Mouse (Mus musculus): ENCODE measurements at regions not wholly inside any gene's neighbourhood (a gene's known extent, or its start where the extent isn't known, plus 50 kb on each side); places are given as distances from the start of the nearest gene placed in this dataset.

GRCm38 (mm10) chr19:33042760-33043159 lies 285.5 kb downstream of the Pten start:
- H3K9ac ChIP-seq (replicated peaks; ENCODE audit: low read length): no peak overlapping the region
- H3K4me1 ChIP-seq (ENCODE audit: control insufficient read depth, insufficient read depth, low read length): no peaks in the 10 kb centered on the region
- H3K36me3 ChIP-seq (replicated peaks; ENCODE audit: control insufficient read depth, insufficient read depth, low read depth, low read length): no peaks in the 10 kb centered on the region
- WGBS: 76% methylated on average over 2 of the region's 2 CpGs
- DNase-seq (ENCODE audit: low spot score) (no peak), ATAC-seq (replicated peaks; ENCODE audit: insufficient number of reproducible peaks, low FRiP score, low TSS enrichment, low read depth) (no peak)
- no peak overlapping the region for H3K27ac ChIP-seq (replicated peaks; ENCODE audit: low read depth, low read length)
- H3K4me2 ChIP-seq (ENCODE audit: low read depth, low read length): no peak overlapping the region
- H3K9me3 ChIP-seq (replicated peaks; ENCODE audit: control insufficient read depth, low read length): no peaks in the 10 kb centered on the region
- H3K27me3 ChIP-seq (ENCODE audit: control insufficient read depth, insufficient read depth, low read length): no peaks in the 10 kb centered on the region
- H3K4me3 ChIP-seq (ENCODE audit: low read depth, low read length): no peak overlapping the region

GRCm38 (mm10) chr19:33043696-33044095 lies 286.4 kb downstream of the Pten start:
- Histone ChIP-seq H3K27me3 (ENCODE audit: control insufficient read depth, insufficient read depth, low read length) (no peaks in the 10 kb centered on the region), H3K4me1 (ENCODE audit: control insufficient read depth, insufficient read depth, low read length) (no peaks in the 10 kb centered on the region), H3K27ac (replicated peaks; ENCODE audit: low read depth, low read length) (no peak overlapping the region), H3K9me3 (replicated peaks; ENCODE audit: control insufficient read depth, low read length) (no peaks in the 10 kb centered on the region), H3K4me2 (ENCODE audit: low read depth, low read length) (no peak overlapping the region), H3K9ac (replicated peaks; ENCODE audit: low read length) (no peak overlapping the region), H3K36me3 (replicated peaks; ENCODE audit: control insufficient read depth, insufficient read depth, low read depth, low read length) (no peaks in the 10 kb centered on the region), H3K4me3 (ENCODE audit: low read depth, low read length) (no peak overlapping the region)
- no peak for DNase-seq (ENCODE audit: low spot score)
- ATAC-seq (replicated peaks; ENCODE audit: insufficient number of reproducible peaks, low FRiP score, low TSS enrichment, low read depth): no peak
- 86% methylated on average over 3 of the region's 3 CpGs for WGBS

GRCm38 (mm10) chr19:33048754-33049442 lies 291.6 kb downstream of the Pten start:
- 44% methylated on average over 9 of the region's 9 CpGs for WGBS
- H3K27ac ChIP-seq (replicated peaks; ENCODE audit: low read depth, low read length): no peak overlapping the region
- H3K9ac ChIP-seq (replicated peaks; ENCODE audit: low read length): no peak overlapping the region
- ATAC-seq (replicated peaks; ENCODE audit: insufficient number of reproducible peaks, low FRiP score, low TSS enrichment, low read depth) (no peak), DNase-seq (ENCODE audit: low spot score) (no peak)
- no peaks in the 10 kb centered on the region for H3K36me3 ChIP-seq (replicated peaks; ENCODE audit: control insufficient read depth, insufficient read depth, low read depth, low read length)
- H3K9me3 ChIP-seq (replicated peaks; ENCODE audit: control insufficient read depth, low read length): no peaks in the 10 kb centered on the region
- no peak overlapping the region for H3K4me2 ChIP-seq (ENCODE audit: low read depth, low read length)
- H3K4me3 ChIP-seq (ENCODE audit: low read depth, low read length): no peak overlapping the region
- H3K27me3 ChIP-seq (ENCODE audit: control insufficient read depth, insufficient read depth, low read length): no peaks in the 10 kb centered on the region
- H3K4me1 ChIP-seq (ENCODE audit: control insufficient read depth, insufficient read depth, low read length): no peaks in the 10 kb centered on the region

- Histone ChIP-seq H3K36me3 (replicated peaks; ENCODE audit: control insufficient read depth, insufficient read depth, low read depth, low read length) (no peaks in the 10 kb centered on the region), H3K4me2 (ENCODE audit: low read depth, low read length) (no peak overlapping the region), H3K27ac (replicated peaks; ENCODE audit: low read depth, low read length) (no peak overlapping the region), H3K27me3 (ENCODE audit: control insufficient read depth, insufficient read depth, low read length) (no peaks in the 10 kb centered on the region), H3K9me3 (replicated peaks; ENCODE audit: control insufficient read depth, low read length) (no peaks in the 10 kb centered on the region), H3K4me3 (ENCODE audit: low read depth, low read length) (no peak overlapping the region), H3K9ac (replicated peaks; ENCODE audit: low read length) (no peak overlapping the region), H3K4me1 (ENCODE audit: control insufficient read depth, insufficient read depth, low read length) (no peaks in the 10 kb centered on the region)
- 75% methylated on average over 4 of the region's 4 CpGs for WGBS
- no peak for DNase-seq (ENCODE audit: low spot score)
- ATAC-seq (replicated peaks; ENCODE audit: insufficient number of reproducible peaks, low FRiP score, low TSS enrichment, low read depth): no peak
Observed at GRCm38 (mm10) chr19:33053199-33053867, 296.0 kb downstream of the Pten start.

GRCm38 (mm10) chr19:33056372-33056791 lies 299.1 kb downstream of the Pten start:
- no peaks in the 10 kb centered on the region for H3K36me3 ChIP-seq (replicated peaks; ENCODE audit: control insufficient read depth, insufficient read depth, low read depth, low read length)
- H3K4me1 ChIP-seq (ENCODE audit: control insufficient read depth, insufficient read depth, low read length): no peaks in the 10 kb centered on the region
- 61% methylated on average over 10 of the region's 10 CpGs for WGBS
- no peak overlapping the region for H3K4me2 ChIP-seq (ENCODE audit: low read depth, low read length)
- H3K9me3 ChIP-seq (replicated peaks; ENCODE audit: control insufficient read depth, low read length): no peaks in the 10 kb centered on the region
- DNase-seq (ENCODE audit: low spot score) (no peak), ATAC-seq (replicated peaks; ENCODE audit: insufficient number of reproducible peaks, low FRiP score, low TSS enrichment, low read depth) (no peak)
- H3K27ac ChIP-seq (replicated peaks; ENCODE audit: low read depth, low read length): no peak overlapping the region
- H3K4me3 ChIP-seq (ENCODE audit: low read depth, low read length): no peak overlapping the region
- H3K9ac ChIP-seq (replicated peaks; ENCODE audit: low read length): no peak overlapping the region
- H3K27me3 ChIP-seq (ENCODE audit: control insufficient read depth, insufficient read depth, low read length): no peaks in the 10 kb centered on the region

GRCm38 (mm10) chr19:33061006-33061405 lies 303.7 kb downstream of the Pten start:
- H3K9me3 ChIP-seq (replicated peaks; ENCODE audit: control insufficient read depth, low read length): no peaks in the 10 kb centered on the region
- H3K4me2 ChIP-seq (ENCODE audit: low read depth, low read length): no peak overlapping the region
- no peak overlapping the region for H3K4me3 ChIP-seq (ENCODE audit: low read depth, low read length)
- no peaks in the 10 kb centered on the region for H3K36me3 ChIP-seq (replicated peaks; ENCODE audit: control insufficient read depth, insufficient read depth, low read depth, low read length)
- no peaks in the 10 kb centered on the region for H3K27me3 ChIP-seq (ENCODE audit: control insufficient read depth, insufficient read depth, low read length)
- ATAC-seq (replicated peaks; ENCODE audit: insufficient number of reproducible peaks, low FRiP score, low TSS enrichment, low read depth): no peak
- no peak overlapping the region for H3K27ac ChIP-seq (replicated peaks; ENCODE audit: low read depth, low read length)
- no peak overlapping the region for H3K9ac ChIP-seq (replicated peaks; ENCODE audit: low read length)
- no peak for DNase-seq (ENCODE audit: low spot score)
- no peaks in the 10 kb centered on the region; the same call in 1 of the 2 replicates for H3K4me1 ChIP-seq (ENCODE audit: control insufficient read depth, insufficient read depth, low read length)

- Histone ChIP-seq H3K27me3 (ENCODE audit: control insufficient read depth, insufficient read depth, low read length) (no peaks in the 10 kb centered on the region), H3K4me2 (ENCODE audit: low read depth, low read length) (no peak overlapping the region), H3K4me1 (ENCODE audit: control insufficient read depth, insufficient read depth, low read length) (no peaks in the 10 kb centered on the region; the same call in 1 of the 2 replicates), H3K9ac (replicated peaks; ENCODE audit: low read length) (no peak overlapping the region), H3K4me3 (ENCODE audit: low read depth, low read length) (no peak overlapping the region), H3K27ac (replicated peaks; ENCODE audit: low read depth, low read length) (no peak overlapping the region), H3K9me3 (replicated peaks; ENCODE audit: control insufficient read depth, low read length) (no peaks in the 10 kb centered on the region), H3K36me3 (replicated peaks; ENCODE audit: control insufficient read depth, insufficient read depth, low read depth, low read length) (no peaks in the 10 kb centered on the region)
- WGBS: 87% methylated on average over 8 of the region's 8 CpGs
- no peak for DNase-seq (ENCODE audit: low spot score)
- no peak for ATAC-seq (replicated peaks; ENCODE audit: insufficient number of reproducible peaks, low FRiP score, low TSS enrichment, low read depth)
Observed at GRCm38 (mm10) chr19:33062165-33063058, 305.1 kb downstream of the Pten start.

Data from embryonic facial prominence, embryonic 11.5 days (tissue).